Mouse (Mus musculus): ENCODE data around the gene Ksr2. TPM values are rescaled to one million over a fixed set of nuclear protein-coding genes. Genes with fewer than 3 reads are reported as not detected.

Ksr2 gene
- total and polyA plus RNA-seq, 3 experiments = not detected

GRCm38 (mm10) chr5:117744654-117745178 lies 330.9 kb downstream of the Ksr2 start:
- H3K9me3 ChIP-seq (replicated peaks; ENCODE audit: insufficient read depth, low read length) = no peaks in the 10 kb centered on the region
- TF ChIP-seq ZKSCAN1 (IDR thresholded peaks at IDR 0.05; ENCODE audit: low read depth, low read length) (no peak), NRF1 (IDR thresholded peaks at IDR 0.05; ENCODE audit: insufficient read depth, low read depth, low read length, poor library complexity, severe bottlenecking) (no peak), CHD2 (IDR thresholded peaks at IDR 0.05; ENCODE audit: low read length) (no peak), MXI1 (IDR thresholded peaks at IDR 0.05; ENCODE audit: low read depth, low read length) (no peak), USF1 (IDR thresholded peaks at IDR 0.05; ENCODE audit: low read depth, low read length) (no peak), UBTF (IDR thresholded peaks at IDR 0.05; ENCODE audit: borderline replicate concordance, insufficient read depth, low read depth, low read length) (no peak), MEF2A (IDR thresholded peaks at IDR 0.05; ENCODE audit: extremely low read depth, insufficient replicate concordance, low read depth, low read length, poor library complexity, severe bottlenecking) (no peak), ELF1 (IDR thresholded peaks at IDR 0.05; ENCODE audit: low read depth, low read length) (no peak), RCOR1 (IDR thresholded peaks at IDR 0.05; ENCODE audit: low read depth, low read length) (no peak), ZC3H11A (IDR thresholded peaks at IDR 0.05; ENCODE audit: low read depth, low read length) (no peak), MAFK (IDR thresholded peaks at IDR 0.05; ENCODE audit: borderline replicate concordance, low read depth, low read length) (no peak), NELFE (IDR thresholded peaks at IDR 0.05; ENCODE audit: low read depth, low read length) (no peak), HCFC1 (IDR thresholded peaks at IDR 0.05; ENCODE audit: low read depth, low read length) (no peak), TAL1 (IDR thresholded peaks at IDR 0.05; ENCODE audit: low read length) (no peak), JUND (IDR thresholded peaks at IDR 0.05; ENCODE audit: low read depth, low read length) (no peak), SMC3 (IDR thresholded peaks at IDR 0.05; ENCODE audit: low read depth, low read length) (no peak), E2F4 (IDR thresholded peaks at IDR 0.05; ENCODE audit: borderline replicate concordance, low read depth, low read length) (no peak), POLR2A (IDR thresholded peaks at IDR 0.05; ENCODE audit: control insufficient read depth in 1 of 2, insufficient read depth in 1 of 2, low read depth in 1 of 2, low read length in 2 of 2, poor library complexity in 1 of 2) (no peak), MYC (IDR thresholded peaks at IDR 0.05; ENCODE audit: low read depth, low read length) (no peak), RAD21 (IDR thresholded peaks at IDR 0.05; ENCODE audit: low read depth, low read length) (no peak)
- no peaks in the 10 kb centered on the region for H3K4me1 ChIP-seq (ENCODE audit: control insufficient read depth in 1 of 2, insufficient read depth in 2 of 2, low read length in 2 of 2)
- no peak overlapping the region for H3K4me3 ChIP-seq (ENCODE audit: control insufficient read depth in 1 of 2, insufficient read depth in 1 of 2, low read depth in 2 of 2, low read length in 2 of 2)
- no peak overlapping the region for H3K27ac ChIP-seq (ENCODE audit: control insufficient read depth, low read depth, low read length)
- no peaks in the 10 kb centered on the region for H3K36me3 ChIP-seq (ENCODE audit: control insufficient read depth in 1 of 2, insufficient read depth in 2 of 2, low read length in 2 of 2)
- H3K79me2 ChIP-seq (ENCODE audit: control insufficient read depth, insufficient read depth, low read length, poor library complexity) = no peaks in the 10 kb centered on the region
- H3K27me3 ChIP-seq (ENCODE audit: control insufficient read depth in 1 of 2, insufficient read depth in 2 of 2, low read length in 2 of 2) = no peaks in the 10 kb centered on the region
- no peak for DNase-seq (ENCODE audit: low read depth, low spot score)
- no peak overlapping the region for H3K9ac ChIP-seq (ENCODE audit: control insufficient read depth, low read depth, low read length, poor library complexity, severe bottlenecking)

- H3K79me2 ChIP-seq (ENCODE audit: control insufficient read depth, insufficient read depth, low read length, poor library complexity) = no peaks in the 10 kb centered on the region
- H3K9ac ChIP-seq (ENCODE audit: control insufficient read depth, low read depth, low read length, poor library complexity, severe bottlenecking) = no peak overlapping the region
- DNase-seq (ENCODE audit: low read depth, low spot score) = no peak
- H3K36me3 ChIP-seq (ENCODE audit: control insufficient read depth in 1 of 2, insufficient read depth in 2 of 2, low read length in 2 of 2) = no peaks in the 10 kb centered on the region
- TF ChIP-seq MEF2A (IDR thresholded peaks at IDR 0.05; ENCODE audit: extremely low read depth, insufficient replicate concordance, low read depth, low read length, poor library complexity, severe bottlenecking) (no peak), MYC (IDR thresholded peaks at IDR 0.05; ENCODE audit: low read depth, low read length) (no peak), ETS1 (IDR thresholded peaks at IDR 0.05; ENCODE audit: low read depth, low read length) (no peak), MAZ (IDR thresholded peaks at IDR 0.05; ENCODE audit: low read depth, low read length) (no peak), JUND (IDR thresholded peaks at IDR 0.05; ENCODE audit: low read depth, low read length) (no peak), POLR2AphosphoS5 (IDR thresholded peaks at IDR 0.05; ENCODE audit: borderline replicate concordance, low read depth, low read length) (no peak), RCOR1 (IDR thresholded peaks at IDR 0.05; ENCODE audit: low read depth, low read length) (no peak), CHD2 (IDR thresholded peaks at IDR 0.05; ENCODE audit: low read length) (no peak), CHD1 (IDR thresholded peaks at IDR 0.05; ENCODE audit: low read depth, low read length) (no peak), UBTF (IDR thresholded peaks at IDR 0.05; ENCODE audit: borderline replicate concordance, insufficient read depth, low read depth, low read length) (no peak), SIN3A (IDR thresholded peaks at IDR 0.05; ENCODE audit: low read length) (no peak), GATA1 (IDR thresholded peaks at IDR 0.05; ENCODE audit: low read depth, low read length) (no peak), KAT2A (conservative IDR thresholded peaks at IDR 0.05; ENCODE audit: low read depth, low read length) (no peak), MAFK (IDR thresholded peaks at IDR 0.05; ENCODE audit: borderline replicate concordance, low read depth, low read length) (no peak), MAX (IDR thresholded peaks at IDR 0.05; ENCODE audit: low read length) (no peak), HCFC1 (IDR thresholded peaks at IDR 0.05; ENCODE audit: low read depth, low read length) (no peak)
- H3K27ac ChIP-seq (ENCODE audit: control insufficient read depth, low read depth, low read length) = no peak overlapping the region
- H3K4me1 ChIP-seq (ENCODE audit: control insufficient read depth in 1 of 2, insufficient read depth in 2 of 2, low read length in 2 of 2) = no peaks in the 10 kb centered on the region
- H3K27me3 ChIP-seq (ENCODE audit: control insufficient read depth in 1 of 2, insufficient read depth in 2 of 2, low read length in 2 of 2) = no peaks in the 10 kb centered on the region
- H3K9me3 ChIP-seq (replicated peaks; ENCODE audit: insufficient read depth, low read length) = no peaks in the 10 kb centered on the region
- no peak overlapping the region for H3K4me3 ChIP-seq (ENCODE audit: control insufficient read depth in 1 of 2, insufficient read depth in 1 of 2, low read depth in 2 of 2, low read length in 2 of 2)
Observed at GRCm38 (mm10) chr5:117749353-117749752, 335.6 kb downstream of the Ksr2 start.
